Mouse (Mus musculus): ENCODE measurements around the gene Cebpe.

Cebpe gene

GRCm38 (mm10) chr14:54669381-54669780, 42.6 kb downstream of the Cebpe start:
- DNase-seq: peak; percentile 62

GRCm38 (mm10) chr14:54664477-54665222, 47.3 kb downstream of the Cebpe start:
- no peak for DNase-seq
